Mouse (Mus musculus) G1E (cell line): ENCODE data around the gene Ugt1a1. TPM values are rescaled to one million over a fixed set of nuclear protein-coding genes. Genes with fewer than 3 reads are reported as not detected.

Experiments used
- ATAC-seq: 2 replicates; pipeline ENCODE4 v1.8.0; 2016; ENCODE audit warnings: mild to moderate bottlenecking; ENCODE audit not compliant: insufficient number of reproducible peaks, poor library complexity, low FRiP score, severe bottlenecking; ENCODE audit errors: extremely low read depth
- DNase-seq: peaks from one replicate; pipeline ENCODE4 v3.0.0; 2012; ENCODE audit warnings: low spot score
- H3K27me3 ChIP-seq: 2 replicates; pipeline ENCODE4 v1.6.1; 2012; ENCODE audit warnings: mild to moderate bottlenecking, low read length, inconsistent platforms; ENCODE audit not compliant: insufficient read depth
- H3K36me3 ChIP-seq: replicated peaks from 2 replicates; pipeline ENCODE3; 2012; ENCODE audit warnings: mild to moderate bottlenecking, inconsistent platforms
- H3K4me1 ChIP-seq: 2 replicates; pipeline ENCODE4 v1.6.1; 2012; ENCODE audit warnings: low read depth, low read length, inconsistent platforms, mixed read lengths; ENCODE audit not compliant: insufficient read depth
- H3K4me3 ChIP-seq: 2 replicates; pipeline ENCODE4 v1.5.1; 2012; ENCODE audit warnings: low read depth, mild to moderate bottlenecking, inconsistent platforms, low read length, moderate library complexity, mixed read lengths
- H3K9me3 ChIP-seq: replicated peaks from 2 replicates; pipeline ENCODE4 v1.6.1; 2012; ENCODE audit warnings: inconsistent platforms
- CTCF ChIP-seq: IDR thresholded peaks from 2 replicates; pipeline ENCODE4 v1.5.1; 2012; ENCODE audit warnings: low read depth, low read length, inconsistent platforms, mixed read lengths
- GATA1 ChIP-seq: IDR thresholded peaks from 2 replicates; pipeline ENCODE4 v1.6.1; 2012; ENCODE audit warnings: borderline replicate concordance, low read length, inconsistent platforms, mixed read lengths
- GATA2 ChIP-seq: IDR thresholded peaks from 2 replicates; pipeline ENCODE4 v1.6.1; 2012; ENCODE audit warnings: low read depth, low read length, inconsistent platforms, borderline replicate concordance
- POLR2AphosphoS5 ChIP-seq: IDR thresholded peaks from 2 replicates; pipeline ENCODE4 v1.6.1; 2012; ENCODE audit warnings: low read depth, low read length, inconsistent platforms; ENCODE audit not compliant: insufficient replicate concordance
- TAL1 ChIP-seq: conservative IDR thresholded peaks from 2 replicates; pipeline ENCODE4 v1.6.1; 2012; ENCODE audit warnings: low read depth, low read length, inconsistent platforms, mixed read lengths
- polyA plus RNA-seq: library from polyadenylated mRNA; stranded (reverse); fragments of >175 nt; gene quantifications from 2 replicates; pipeline ENCODE4 v1.2.3, GENCODE M21; 2012
- total RNA-seq, 2 experiments: library from RNA; stranded (forward) in 1 of 2; stranded (reverse) in 1 of 2; fragments of 200-1000 nt in 1 of 2; fragments of >200 nt in 1 of 2; fragmentation: Nextera tagmentation in 1 of 2; gene quantifications; 2 replicates each; pipeline ENCODE4 v1.2.3; 2014 to 2017

The Ugt1a1 gene
- total and polyA plus RNA-seq, 3 experiments: 0.22 TPM; not detected in 2

DNA sequence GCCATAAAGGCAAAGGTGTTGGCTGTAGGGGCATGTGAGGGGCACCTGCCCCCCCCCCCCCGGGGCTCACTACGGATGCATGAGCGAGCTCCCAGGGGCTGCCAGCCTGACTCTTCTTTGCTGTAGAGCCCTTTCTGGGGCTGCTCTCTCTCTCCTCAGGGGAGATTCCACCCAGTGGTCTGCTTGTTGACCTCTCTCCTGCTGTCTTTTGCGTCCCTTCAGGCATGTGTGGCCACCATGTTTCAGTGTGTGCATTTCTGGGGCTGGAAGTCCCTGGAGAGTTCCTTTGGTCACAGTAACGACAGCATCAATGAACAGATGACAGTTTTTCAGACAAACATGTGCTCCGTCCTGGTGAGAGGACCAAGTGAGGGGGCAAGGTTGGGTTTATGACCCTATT, 46.6 kb downstream of the Ugt1a1 start:
- ATAC-seq: no peak
- H3K36me3 ChIP-seq: peaks cover 44% of the 10 kb centered on the region

DNA sequence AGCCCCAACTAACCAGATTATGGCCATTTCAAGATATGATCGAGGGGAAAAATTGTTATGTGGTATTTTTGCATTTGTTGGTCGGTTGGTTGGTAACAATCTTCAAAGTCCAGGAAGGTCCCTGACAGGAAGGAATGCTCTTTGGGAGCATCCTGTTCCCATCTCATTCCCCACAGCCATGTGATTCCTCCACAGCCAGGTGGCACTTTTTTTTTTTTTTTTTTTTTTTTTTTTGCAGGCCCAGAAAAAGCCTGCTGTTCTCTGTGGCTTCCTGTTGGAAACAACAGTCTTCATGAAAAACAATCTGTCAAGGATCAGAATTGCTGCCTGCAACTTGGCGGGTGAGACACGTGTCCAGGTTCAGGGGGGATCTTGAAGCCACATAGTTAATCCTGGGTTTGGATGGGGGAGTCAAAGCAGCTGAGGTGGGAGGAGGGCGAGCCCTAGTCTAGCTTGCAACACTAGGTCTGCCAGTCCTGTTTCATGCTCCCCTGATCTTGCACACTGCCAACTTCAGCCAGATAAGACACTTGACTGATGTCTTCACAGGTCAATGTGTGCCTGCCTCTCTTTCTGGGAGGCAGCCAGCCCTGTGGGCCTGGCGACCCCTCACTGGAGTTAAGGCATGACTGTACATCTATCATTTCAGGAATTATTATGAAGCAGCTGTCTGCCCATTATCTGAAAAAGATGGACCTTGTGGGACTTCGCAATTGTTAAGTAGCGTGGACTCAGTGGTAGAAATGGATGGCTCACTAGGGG, 47.3 kb downstream of the Ugt1a1 start:
- no peak for DNase-seq
- Histone ChIP-seq H3K9me3 (no peaks in the 10 kb centered on the region), H3K36me3 (peaks cover 51% of the 10 kb centered on the region), H3K4me3 (no peak overlapping the region), H3K27me3 (peaks cover 20% of the 10 kb centered on the region), H3K4me1 (peaks cover 21% of the 10 kb centered on the region)
- no peak for ATAC-seq
- TF ChIP-seq TAL1 (no peak), GATA2 (no peak), CTCF (no peak), GATA1 (peak; percentile 33; the same call in 1 of the 2 replicates), POLR2AphosphoS5 (peak; percentile 82; the same call in 1 of the 2 replicates)

More for the DNA sequence above, 46.6 kb downstream of the Ugt1a1 start:
- TF ChIP-seq GATA2 (no peak), GATA1 (no peak), TAL1 (no peak), CTCF (no peak), POLR2AphosphoS5 (no peak)
- Histone ChIP-seq H3K27me3 (peaks cover 20% of the 10 kb centered on the region), H3K4me1 (peaks cover 20% of the 10 kb centered on the region), H3K4me3 (no peak overlapping the region), H3K9me3 (no peaks in the 10 kb centered on the region)
- DNase-seq: no peak

DNA sequence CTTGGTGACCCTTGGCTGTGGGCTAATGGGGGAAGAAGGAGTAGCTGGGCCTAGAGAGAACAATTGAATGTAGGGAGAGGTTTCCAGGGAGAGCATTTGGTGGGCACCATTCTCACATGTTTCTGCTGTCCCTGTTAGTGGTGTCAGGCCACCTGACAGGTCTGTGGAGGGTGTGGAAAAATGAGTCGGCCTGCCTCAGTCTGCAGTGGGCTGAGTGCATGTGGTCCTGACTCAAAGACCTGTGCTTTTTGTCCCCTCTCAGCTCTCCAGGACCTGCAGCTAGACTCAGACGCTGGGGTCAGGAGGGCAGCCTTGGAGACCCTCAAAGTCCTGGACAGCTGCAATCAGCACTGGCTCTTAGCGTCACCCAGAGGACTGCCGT, 47.9 kb downstream of the Ugt1a1 start:
- Histone ChIP-seq H3K27me3 (peaks cover 19% of the 10 kb centered on the region), H3K4me3 (no peak overlapping the region), H3K9me3 (no peaks in the 10 kb centered on the region), H3K36me3 (peaks cover 56% of the 10 kb centered on the region), H3K4me1 (peaks cover 20% of the 10 kb centered on the region)
- no peak for ATAC-seq
- no peak for DNase-seq
- TF ChIP-seq TAL1 (no peak), CTCF (no peak), GATA2 (no peak), POLR2AphosphoS5 (no peak), GATA1 (no peak)

DNA sequence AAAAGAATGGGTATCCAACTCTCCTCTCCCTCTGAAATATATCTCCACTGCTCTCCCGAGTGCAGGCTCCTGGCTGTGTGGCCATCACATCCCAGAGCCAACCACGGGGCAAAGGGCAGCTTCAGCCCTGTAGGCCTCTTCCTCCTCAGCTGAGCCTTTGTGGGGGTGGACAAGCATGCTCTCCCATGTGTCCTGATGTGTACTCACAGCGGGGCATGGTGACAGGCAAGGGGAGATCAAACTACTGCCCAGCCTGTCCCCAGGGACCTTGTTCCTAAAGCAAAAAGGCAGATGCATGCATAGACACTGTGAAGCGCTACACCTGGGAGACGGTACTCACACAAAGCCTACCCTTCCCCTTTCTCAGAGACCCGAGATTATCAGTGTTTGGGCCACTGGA, 48.4 kb downstream of the Ugt1a1 start:
- Histone ChIP-seq H3K36me3 (peaks cover 61% of the 10 kb centered on the region), H3K27me3 (peaks cover 14% of the 10 kb centered on the region), H3K9me3 (no peaks in the 10 kb centered on the region), H3K4me3 (no peak overlapping the region), H3K4me1 (peaks cover 20% of the 10 kb centered on the region)
- ATAC-seq (no peak), DNase-seq (no peak)
- TF ChIP-seq POLR2AphosphoS5: peak; percentile 82
- no peak for TF ChIP-seq CTCF

DNA sequence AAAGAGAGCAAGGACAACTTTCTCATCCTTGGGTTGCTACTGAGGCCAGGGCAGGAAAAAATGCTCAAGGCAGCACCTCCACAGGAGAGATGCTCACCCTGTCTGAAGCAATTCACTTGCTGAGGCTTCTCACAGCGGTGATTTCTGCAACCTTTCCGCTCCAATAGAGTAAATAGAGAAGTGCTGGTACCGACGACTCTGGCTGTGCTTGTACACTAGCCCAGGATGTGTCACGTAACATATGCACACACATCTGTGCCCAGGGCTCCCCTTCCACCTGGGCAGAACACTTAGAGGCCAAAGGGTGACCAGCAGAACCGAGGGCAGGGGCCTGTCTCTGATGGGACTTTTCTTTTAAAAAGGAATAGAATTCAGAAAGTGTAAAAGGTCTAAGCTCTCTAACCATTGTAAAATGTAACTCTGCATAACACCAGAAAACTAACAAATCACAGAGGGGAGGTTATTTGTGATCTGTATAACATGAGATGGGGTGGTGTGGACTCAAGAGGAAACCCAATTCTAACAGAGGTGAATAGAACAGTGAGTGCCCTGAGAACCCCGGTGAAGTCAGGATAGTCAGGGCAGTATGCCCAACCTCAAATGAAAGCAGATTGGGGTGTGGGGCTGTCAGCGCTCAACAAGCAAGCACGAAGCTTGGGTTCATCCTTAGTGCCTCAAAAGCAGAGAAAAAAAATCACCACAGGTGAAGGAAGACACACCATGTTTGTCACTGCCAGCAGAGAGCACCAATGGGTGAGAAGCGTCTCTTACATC, 49.0 kb downstream of the Ugt1a1 start:
- H3K27me3 ChIP-seq: peaks cover 8% of the 10 kb centered on the region
- no peaks in the 10 kb centered on the region for H3K9me3 ChIP-seq
- TF ChIP-seq TAL1: no peak
- TF ChIP-seq GATA1: no peak
- no peak; the same call in 1 of the 2 replicates for TF ChIP-seq POLR2AphosphoS5
- no peak for TF ChIP-seq GATA2
- TF ChIP-seq CTCF: no peak; the same call in 1 of the 2 replicates
- H3K4me3 ChIP-seq: no peak overlapping the region
- H3K36me3 ChIP-seq: peaks cover 68% of the 10 kb centered on the region
- peaks cover 20% of the 10 kb centered on the region for H3K4me1 ChIP-seq
- DNase-seq: no peak
- no peak for ATAC-seq

DNA sequence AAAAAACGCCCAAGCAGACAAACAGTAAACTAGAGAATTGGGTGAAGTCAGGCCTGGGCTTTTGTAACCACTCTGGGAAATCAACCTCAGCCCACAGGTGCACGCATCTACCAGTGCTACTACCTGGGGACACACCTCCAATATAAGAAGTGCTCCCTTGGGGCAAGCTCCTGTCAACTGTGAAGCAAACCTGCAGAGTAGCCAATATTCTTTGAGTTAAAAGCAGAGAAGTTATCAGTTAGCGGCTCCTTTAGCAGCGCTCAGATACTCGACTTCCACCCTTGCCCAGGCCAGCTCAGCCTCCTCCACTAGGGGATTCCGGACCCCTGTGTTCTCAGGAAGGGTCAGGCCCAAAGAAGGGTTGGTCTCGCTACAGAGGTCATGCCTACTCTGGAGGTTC, 49.9 kb downstream of the Ugt1a1 start:
- Histone ChIP-seq H3K9me3 (no peaks in the 10 kb centered on the region), H3K36me3 (peaks cover 77% of the 10 kb centered on the region), H3K4me3 (no peak overlapping the region), H3K4me1 (peaks cover 20% of the 10 kb centered on the region), H3K27me3 (no peaks in the 10 kb centered on the region; the same call in 1 of the 2 replicates)
- no peak for DNase-seq
- no peak for TF ChIP-seq GATA1
- TF ChIP-seq GATA2: no peak
- no peak for TF ChIP-seq CTCF
- no peak for TF ChIP-seq TAL1
- TF ChIP-seq POLR2AphosphoS5: no peak
- ATAC-seq: no peak
